Mouse (Mus musculus): ENCODE results near the gene Pdzd3.

DNA sequence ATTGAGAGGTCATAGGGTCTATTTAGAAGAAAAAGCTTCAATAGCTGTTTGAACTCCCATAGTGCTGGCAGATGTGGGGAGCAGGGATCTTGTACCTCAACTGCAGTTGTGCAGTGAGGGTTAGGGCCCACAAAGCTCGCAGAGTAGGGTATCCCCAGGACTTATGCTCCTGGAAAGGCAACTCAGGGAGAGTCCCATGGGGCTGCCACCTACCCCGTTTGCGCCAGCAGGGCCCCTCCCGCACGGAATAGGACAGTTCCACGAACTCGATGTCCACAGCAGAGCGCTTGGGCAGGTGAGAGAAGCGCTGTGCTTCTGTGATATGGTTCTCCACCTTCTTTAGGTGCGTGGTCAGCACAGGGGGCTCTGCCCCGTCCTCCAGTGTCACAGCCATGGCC lies 35.7 kb upstream of the Pdzd3 start:
- TF ChIP-seq CTCF (IDR thresholded peaks at IDR 0.05; ENCODE audit: low read depth) (no peak), EP300 (IDR thresholded peaks at IDR 0.05; ENCODE audit: low read depth) (no peak)
